Mouse (Mus musculus): ENCODE results near the gene Tmem208. TPM values are rescaled to one million over a fixed set of nuclear protein-coding genes. Genes with fewer than 3 reads are reported as not detected.
A peak's percentile ranks its signal among the peaks of the same experiment; 100 is the strongest.
"Not testable (repeated sequence)": the region's sequence is repeated elsewhere in the genome, so short reads cannot be mapped to it uniquely, and the experiment has no call there.

The Tmem208 gene
- 10 to 100 TPM; 43.7 to 45.4 TPM for total RNA-seq (2021)
- long read RNA-seq, experiment 1, transcript Tmem208-201 (6 exons, 785 nt), result major isoform, 51 of 70 reads
- long read RNA-seq, experiment 1, transcript Tmem208-205 (6 exons, 801 nt), result minor isoform, 5 of 70 reads
- long read RNA-seq, experiment 1, partial matches to known transcripts, result 6 of 70 reads
- long read RNA-seq, experiment 1, other reads (novel, unspliced or antisense), result 6 of 70 reads
- long read RNA-seq, experiment 2, transcript Tmem208-204 (5 exons, 895 nt), result minor isoform, 11 of 45 reads
- long read RNA-seq, experiment 2, transcript Tmem208-201 (6 exons, 785 nt), result major isoform, 26 of 45 reads
- long read RNA-seq, experiment 2, partial matches to known transcripts, result 2 of 45 reads
- long read RNA-seq, experiment 2, other reads (novel, unspliced or antisense), result 5 of 45 reads

GRCm38 (mm10) chr8:105326141-105326672 lies at the start of gene Tmem208, which contains the start of gene Lrrc29:
TSS of gene Tmem208 (plus strand) at chr8:105326354.
TSS of gene Lrrc29 (minus strand) at chr8:105326278.
- DNase-seq, result peak; percentile 98

GRCm38 (mm10) chr8:105278911-105279334 lies 47.2 kb upstream of the Tmem208 start:
- peak; percentile 94 for DNase-seq

GRCm38 (mm10) chr8:105280567-105280966 lies 45.6 kb upstream of the Tmem208 start:
- no peak for DNase-seq

- DNase-seq, result no peak
These were observed 44.3 kb upstream of the Tmem208 start for GRCm38 (mm10) chr8:105281821-105282220.

GRCm38 (mm10) chr8:105282239-105282638 lies 43.9 kb upstream of the Tmem208 start:
- DNase-seq, result no peak

- peak; percentile 79 for DNase-seq
These were observed 43.1 kb upstream of the Tmem208 start for GRCm38 (mm10) chr8:105283074-105283473.

- DNase-seq, result no peak
These were observed 40.6 kb upstream of the Tmem208 start for GRCm38 (mm10) chr8:105285514-105285913.

GRCm38 (mm10) chr8:105286907-105287306 lies 39.2 kb upstream of the Tmem208 start:
- no peak for DNase-seq

GRCm38 (mm10) chr8:105288231-105288630 lies 37.9 kb upstream of the Tmem208 start:
- no peak for DNase-seq

- peak; percentile 94 for DNase-seq
These were observed 37.0 kb upstream of the Tmem208 start for GRCm38 (mm10) chr8:105288958-105289732.

GRCm38 (mm10) chr8:105289805-105290460 lies 36.2 kb upstream of the Tmem208 start, which contains the start of gene 4931428F04Rik:
TSS of gene 4931428F04Rik (minus strand) at chr8:105289864.
- DNase-seq, result peak; percentile 64

- DNase-seq, result peak; percentile 95
These were observed 35.4 kb upstream of the Tmem208 start for GRCm38 (mm10) chr8:105290554-105291314.

GRCm38 (mm10) chr8:105291364-105291763 lies 34.8 kb upstream of the Tmem208 start:
- DNase-seq, result not testable (repeated sequence)

- DNase-seq, result not testable (repeated sequence)
These were observed 34.4 kb upstream of the Tmem208 start for GRCm38 (mm10) chr8:105291802-105292201.

- DNase-seq, result no peak
These were observed 33.7 kb upstream of the Tmem208 start for GRCm38 (mm10) chr8:105292471-105292870.

- no peak for DNase-seq
These were observed 32.7 kb upstream of the Tmem208 start for GRCm38 (mm10) chr8:105293405-105293804.

- DNase-seq, result no peak
These were observed 31.4 kb upstream of the Tmem208 start for GRCm38 (mm10) chr8:105294776-105295175.

GRCm38 (mm10) chr8:105295256-105295655 lies 30.9 kb upstream of the Tmem208 start:
- DNase-seq, result no peak

- peak; percentile 70 for DNase-seq
These were observed 30.1 kb upstream of the Tmem208 start, which contains the start of gene Exoc3l for GRCm38 (mm10) chr8:105295895-105296573. TSS of gene Exoc3l (minus strand) at chr8:105296101.

GRCm38 (mm10) chr8:105297511-105298192 lies 28.5 kb upstream of the Tmem208 start, which contains the start of gene E2f4:
TSS of gene E2f4 (plus strand) at chr8:105297663.
- peak; percentile 95 for DNase-seq
